Mouse (Mus musculus) left cerebral cortex, postnatal 36 days (tissue): ENCODE results near the gene Medag. TPM values are rescaled to one million over a fixed set of nuclear protein-coding genes. Genes with fewer than 3 reads are reported as not detected.

Experiments
- DNase-seq, 2 experiments: peaks; one replicate each; pipeline ENCODE4 v3.0.0; 2021 to 2022; ENCODE audit warnings: low spot score in 2 of 2, mixed read lengths in 1 of 2
- intact Hi-C: fragments of 180-260 bp; cut with DNase I; formaldehyde crosslinking; loops from one replicate; pipeline ENCODE4 v1.15.1; 2025
- total RNA-seq, 2 experiments: library from RNA; stranded (reverse); gene quantifications; 2 replicates each; pipeline ENCODE4 v1.2.3; 2021

Medag gene
- total RNA-seq, 2 experiments from 2014 or later: 14.5 to 16.5 TPM

DNA sequence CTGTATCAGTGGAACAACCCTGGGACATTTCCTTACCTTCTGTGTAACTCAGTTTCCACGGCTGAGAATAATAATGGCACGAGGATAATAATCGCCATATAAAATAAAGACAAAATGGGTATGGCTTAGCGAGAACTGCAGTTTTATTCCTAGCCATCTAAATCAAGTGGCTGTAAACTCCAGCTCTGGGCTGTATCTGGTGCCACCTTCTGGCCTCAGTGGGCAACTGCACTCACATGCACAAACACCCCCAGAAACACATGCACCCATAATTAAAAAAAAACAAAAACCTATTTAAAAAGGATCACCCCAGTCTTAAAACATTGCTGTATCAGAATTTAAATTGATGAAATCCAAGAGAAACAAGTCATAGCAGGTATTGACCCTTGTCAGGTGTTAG lies 5.8 kb downstream of the Medag start:
- intact Hi-C loops: no loop called here
- no peak for DNase-seq

DNA sequence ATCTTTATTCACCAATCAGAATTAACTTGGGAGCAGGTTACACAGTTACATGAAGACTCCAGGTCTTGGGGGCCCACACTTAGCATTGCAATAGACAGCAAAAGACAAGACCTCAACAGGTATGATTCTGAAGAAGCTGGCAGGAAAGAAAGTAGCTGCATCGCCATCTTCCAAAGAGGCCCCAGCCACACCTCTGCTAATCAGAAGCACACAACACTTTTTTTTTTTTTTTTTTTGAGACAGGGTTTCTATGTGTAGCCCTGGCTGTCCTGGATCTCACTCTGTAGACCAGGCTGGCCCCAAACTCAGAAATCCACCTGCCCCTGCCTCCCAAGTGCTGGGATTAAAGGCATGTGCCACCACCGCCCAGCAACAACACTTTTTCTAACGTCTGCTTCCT lies 15.0 kb downstream of the Medag start:
- intact Hi-C loops: no loop called here

GRCm38 (mm10) chr5:149427277-149428060 lies 15.9 kb downstream of the Medag start:
- no peak for DNase-seq
- intact Hi-C loops: no loop called here

More for the DNA sequence above, 15.0 kb downstream of the Medag start:
- no peak for DNase-seq

GRCm38 (mm10) chr5:149428347-149428746 lies 16.8 kb downstream of the Medag start:
- intact Hi-C loops: no loop called here
- DNase-seq: no peak

DNA sequence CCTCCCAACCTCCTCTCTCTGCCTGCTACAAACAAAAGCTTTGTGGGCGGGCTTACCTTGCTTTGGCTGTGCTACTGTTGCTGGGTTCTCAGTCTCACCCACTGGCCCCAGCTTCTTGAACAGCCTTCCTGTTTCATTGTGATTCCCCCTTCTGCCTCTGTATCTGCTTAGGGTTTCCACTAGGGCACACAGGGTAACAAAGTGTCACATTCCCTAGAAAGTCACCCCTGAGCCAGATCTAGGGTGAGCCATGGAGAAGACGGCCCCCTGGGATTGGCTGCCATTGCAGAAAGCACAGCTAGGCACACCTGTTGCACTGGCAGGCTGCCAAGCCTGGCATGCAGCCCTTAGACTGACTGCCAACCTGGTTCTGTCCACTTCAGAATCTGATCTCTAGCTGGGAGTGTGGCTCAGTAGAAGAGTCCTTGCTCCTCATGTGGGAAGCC lies 17.3 kb downstream of the Medag start:
- intact Hi-C loops: no loop called here
- DNase-seq: no peak

- intact Hi-C loops: no loop called here
- DNase-seq: no peak
Observed at GRCm38 (mm10) chr5:149429541-149429940, 18.0 kb downstream of the Medag start.

DNA sequence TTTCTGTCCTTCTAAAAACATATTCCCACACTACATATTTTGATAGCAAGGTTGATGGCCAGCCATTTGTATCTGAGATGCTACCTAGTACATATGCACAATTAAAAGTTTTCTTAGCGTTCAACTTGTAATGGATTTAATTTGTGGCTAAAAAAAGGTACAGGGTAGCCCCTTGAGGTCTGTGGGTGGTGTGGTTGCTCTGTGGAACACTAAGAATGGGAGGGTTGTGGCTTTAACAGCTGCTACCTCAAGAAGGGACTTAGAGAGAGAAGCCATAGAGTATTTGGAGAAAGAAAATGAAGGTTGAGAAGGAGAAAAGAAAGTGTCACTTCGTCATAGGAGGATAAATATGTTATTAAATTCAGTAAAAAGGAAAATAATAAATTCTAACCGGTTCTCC lies 19.4 kb downstream of the Medag start:
- no peak for DNase-seq
- intact Hi-C loops: no loop called here

- DNase-seq: no peak
- intact Hi-C loops: no loop called here
Observed at GRCm38 (mm10) chr5:149433618-149434017, 22.1 kb downstream of the Medag start.

DNA sequence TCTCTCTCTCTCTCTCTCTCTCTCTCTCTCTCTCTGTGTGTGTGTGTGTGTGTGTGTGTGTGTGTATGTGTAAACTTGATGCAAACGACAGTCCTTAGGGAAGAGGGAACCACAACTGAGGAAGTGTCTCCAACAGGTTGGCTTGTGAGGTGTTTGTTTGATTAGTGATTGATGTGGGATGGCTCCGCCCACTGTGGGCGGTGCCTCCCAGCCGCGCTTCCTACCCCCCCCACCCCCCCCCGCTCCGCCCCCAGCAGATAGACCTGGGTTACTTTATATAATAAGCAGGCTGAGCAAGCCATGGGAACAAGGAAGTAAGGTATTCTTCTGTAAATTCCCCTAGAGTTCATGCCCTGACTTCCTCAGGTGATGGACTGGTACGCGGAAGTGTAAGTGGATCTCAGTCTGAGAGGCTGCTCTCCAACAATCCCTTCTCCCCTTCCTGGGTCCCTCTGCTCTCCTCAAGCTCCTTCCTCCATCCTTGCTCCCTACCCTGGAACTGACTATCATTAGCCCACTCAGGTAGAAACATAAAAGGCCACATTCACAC lies 22.7 kb downstream of the Medag start:
- intact Hi-C loops: no loop called here
- no peak for DNase-seq

GRCm38 (mm10) chr5:149436541-149436940 lies 25.0 kb downstream of the Medag start:
- intact Hi-C loops: no loop called here
- DNase-seq: no peak

DNA sequence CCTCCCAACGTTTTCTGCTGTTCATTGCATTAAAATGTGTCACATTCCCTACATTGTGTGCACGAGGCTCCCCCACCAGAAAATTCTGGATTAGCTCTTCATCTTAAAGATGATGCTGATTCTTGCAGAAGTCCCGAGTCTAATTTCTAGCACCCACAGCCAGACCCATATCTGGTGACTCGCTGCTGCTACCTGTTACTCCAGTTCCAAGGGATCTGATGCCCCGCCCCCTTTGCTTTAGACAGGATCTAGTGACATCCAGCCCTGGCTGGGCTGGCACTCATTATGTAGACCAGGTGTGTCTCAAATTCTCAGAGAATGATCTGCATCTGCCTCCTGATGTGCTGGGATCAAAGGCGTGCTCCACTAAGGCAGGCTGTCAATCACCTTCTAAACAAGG lies 25.6 kb downstream of the Medag start:
- no peak for DNase-seq
- intact Hi-C loops: no loop called here

DNA sequence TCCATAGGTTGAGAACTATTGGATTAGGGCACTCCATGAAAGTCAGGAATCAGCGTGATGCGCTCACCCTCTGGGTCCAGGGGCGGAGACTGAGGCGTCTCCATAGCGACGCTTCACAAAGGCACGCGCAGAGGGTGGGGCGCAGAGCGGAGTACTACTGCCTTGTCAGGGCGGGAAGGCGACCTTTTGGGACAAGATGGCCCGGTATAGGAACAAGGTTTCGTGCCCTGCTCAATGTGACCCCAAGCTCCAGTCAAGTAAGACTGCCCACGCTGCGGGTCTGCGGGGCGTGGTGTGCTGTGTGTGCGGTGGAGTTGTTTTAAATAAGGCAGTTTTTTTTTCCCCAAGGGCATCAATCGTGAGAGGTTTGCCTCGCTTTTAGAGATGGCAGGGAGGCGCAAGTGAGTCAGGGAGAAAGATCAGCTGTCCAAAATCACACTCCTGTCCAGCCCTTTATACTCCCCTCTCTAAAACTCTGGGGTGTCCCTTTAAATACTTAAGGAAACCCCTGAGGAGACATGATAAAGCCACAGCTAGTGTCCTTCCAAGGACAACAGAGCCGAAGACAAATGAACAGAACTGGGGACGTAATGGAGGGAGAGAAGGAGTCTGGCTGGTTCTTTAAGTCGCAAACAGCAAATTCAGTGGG lies 28.1 kb downstream of the Medag start, which contains the start of gene Tex26:
Gene Tex26 (plus strand): TSS at position 130 of the 649 bp plus-strand sequence.
- DNase-seq: peak; percentile 50 to 63
- intact Hi-C loops: loop anchor here (5.0 kb wide), 1 partner anchor 57 kb away; no protein-coding TSS in a partner anchor

GRCm38 (mm10) chr5:149440180-149440573 lies 28.6 kb downstream of the Medag start:
- intact Hi-C loops: loop anchor here (5.0 kb wide), 1 partner anchor 58 kb away; no protein-coding TSS in a partner anchor

GRCm38 (mm10) chr5:149441646-149442276 lies 30.2 kb downstream of the Medag start:
- intact Hi-C loops: loop anchor here (5.0 kb wide), 1 partner anchor 59 kb away; no protein-coding TSS in a partner anchor
- no peak for DNase-seq

More at GRCm38 (mm10) chr5:149440180-149440573, 28.6 kb downstream of the Medag start:
- DNase-seq: peak; percentile 73 to 79

GRCm38 (mm10) chr5:149442277-149442660 lies 30.7 kb downstream of the Medag start:
- intact Hi-C loops: loop anchor here (5.0 kb wide), 1 partner anchor 60 kb away; no protein-coding TSS in a partner anchor
- no peak for DNase-seq

DNA sequence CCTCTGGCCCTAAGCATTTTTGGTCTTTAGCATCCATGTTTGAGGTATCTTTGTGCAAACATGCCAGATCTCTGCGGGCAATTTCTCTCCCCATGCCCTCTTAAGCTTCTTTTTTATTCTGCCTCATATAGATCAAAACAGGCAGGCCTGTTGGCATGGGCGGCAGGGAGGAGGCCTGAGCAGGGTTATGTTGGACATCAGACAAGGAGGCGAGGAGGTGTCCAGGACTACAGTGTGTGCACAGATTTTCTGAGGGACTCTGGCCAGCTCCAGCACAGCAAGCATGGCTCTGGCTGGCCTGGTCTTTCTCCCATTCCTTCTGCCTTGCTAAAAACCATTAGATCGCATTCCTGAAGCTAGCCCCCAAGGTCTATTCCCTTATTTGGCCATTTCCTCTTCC lies 32.9 kb downstream of the Medag start:
- DNase-seq: no peak
- intact Hi-C loops: loop anchor here (5.0 kb wide), 1 partner anchor 62 kb away; no protein-coding TSS in a partner anchor

- DNase-seq: no peak
- intact Hi-C loops: no loop called here
Observed at GRCm38 (mm10) chr5:149446495-149446894, 34.9 kb downstream of the Medag start.

DNA sequence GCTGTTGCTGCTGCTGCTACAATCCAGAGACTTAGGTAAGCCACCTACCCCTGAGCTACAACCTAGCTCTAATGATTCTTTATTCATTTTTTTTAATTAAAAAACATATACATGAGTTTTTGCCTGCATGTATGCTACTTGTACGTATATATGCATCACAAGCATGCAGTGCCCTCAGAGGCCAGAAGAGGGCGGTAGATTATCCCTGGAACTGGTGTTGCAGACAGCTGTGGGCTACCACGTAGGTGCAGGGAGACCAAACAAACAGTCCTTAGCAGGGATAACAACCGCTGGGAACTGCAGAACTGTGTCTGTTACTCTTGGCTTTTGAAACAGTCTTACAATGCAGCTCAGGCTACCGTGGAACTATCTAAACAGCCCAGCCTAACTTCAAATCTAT lies 36.2 kb downstream of the Medag start:
- intact Hi-C loops: no loop called here
- DNase-seq: no peak

GRCm38 (mm10) chr5:149449406-149449805 lies 37.9 kb downstream of the Medag start:
- intact Hi-C loops: no loop called here
- no peak for DNase-seq

DNA sequence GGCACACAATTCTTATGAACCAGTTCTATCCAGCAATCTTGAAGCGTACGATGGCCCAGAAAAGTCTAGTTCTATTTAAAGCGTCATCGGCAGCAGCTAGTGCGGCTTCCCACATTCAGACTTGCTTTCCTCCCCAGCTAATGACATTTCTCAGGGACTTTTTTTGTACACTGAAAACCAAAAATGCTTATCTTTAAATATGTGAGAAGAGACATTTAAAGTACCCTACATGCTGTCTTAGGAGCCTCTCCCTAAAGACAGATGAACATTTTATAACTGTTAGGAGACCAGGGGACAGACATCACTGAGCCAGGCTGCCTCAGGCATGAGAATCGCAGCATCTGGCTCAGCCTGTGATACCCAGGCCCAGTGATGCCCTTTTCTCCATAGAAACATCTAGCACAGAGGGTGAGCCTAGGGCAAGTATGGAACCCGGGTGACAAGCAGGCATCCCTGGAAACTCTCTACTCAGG lies 39.7 kb downstream of the Medag start:
- intact Hi-C loops: loop anchor here (5.0 kb wide), 1 partner anchor 71 kb away; no protein-coding TSS in a partner anchor
- no peak for DNase-seq
